Mouse (Mus musculus) thymus, adult 18-20 months (tissue): ENCODE measurements around the gene Dnah6.

Experiments used
- DNase-seq, 2 experiments: peaks; one replicate each; pipeline ENCODE4 v3.0.0; 2022; ENCODE audit warnings: mixed read lengths in 2 of 2

The Dnah6 gene

DNA sequence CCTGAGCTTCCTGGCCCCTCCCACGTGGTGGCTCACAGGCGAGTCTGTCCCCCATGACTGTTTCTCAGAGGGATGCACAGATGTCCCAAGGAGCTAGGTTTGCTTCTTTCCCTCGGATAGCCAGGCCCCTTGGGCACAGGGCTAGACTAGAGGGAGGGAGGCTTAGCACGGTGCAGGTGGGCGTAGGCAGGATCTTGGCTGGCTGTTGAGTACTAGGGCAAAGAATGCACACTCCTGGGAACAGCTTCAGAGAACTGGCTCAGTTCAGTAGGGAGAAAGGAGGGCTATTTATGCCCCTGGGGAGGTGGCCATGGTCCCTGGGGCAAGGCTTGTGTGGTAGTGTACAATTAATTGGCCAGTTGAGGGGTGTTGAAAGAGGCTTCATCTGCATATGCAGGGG, 88.7 kb downstream of the Dnah6 start:
- no peak for DNase-seq

- DNase-seq, result no peak
Observed at GRCm38 (mm10) chr6:73127594-73127993, 93.9 kb downstream of the Dnah6 start.

DNA sequence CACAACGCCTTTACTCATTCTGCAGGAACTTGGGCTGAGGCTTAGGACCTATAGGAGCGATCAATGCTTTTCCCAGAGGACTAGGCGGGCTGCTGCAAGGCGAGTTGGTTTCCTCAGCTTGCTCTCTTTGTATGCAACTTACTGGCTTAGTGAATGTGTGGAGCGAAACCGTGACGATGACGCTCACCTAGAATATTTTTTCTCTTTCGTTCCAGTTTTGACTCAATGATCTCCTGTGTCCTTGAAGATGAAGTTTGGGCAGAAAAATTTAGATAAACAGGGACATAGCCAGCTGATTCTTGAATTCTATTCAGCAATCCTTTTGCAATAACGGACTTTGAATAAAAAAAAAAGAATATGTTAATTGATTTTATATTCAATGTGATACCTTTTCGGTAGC, 101.1 kb downstream of the Dnah6 start:
- no peak for DNase-seq

DNA sequence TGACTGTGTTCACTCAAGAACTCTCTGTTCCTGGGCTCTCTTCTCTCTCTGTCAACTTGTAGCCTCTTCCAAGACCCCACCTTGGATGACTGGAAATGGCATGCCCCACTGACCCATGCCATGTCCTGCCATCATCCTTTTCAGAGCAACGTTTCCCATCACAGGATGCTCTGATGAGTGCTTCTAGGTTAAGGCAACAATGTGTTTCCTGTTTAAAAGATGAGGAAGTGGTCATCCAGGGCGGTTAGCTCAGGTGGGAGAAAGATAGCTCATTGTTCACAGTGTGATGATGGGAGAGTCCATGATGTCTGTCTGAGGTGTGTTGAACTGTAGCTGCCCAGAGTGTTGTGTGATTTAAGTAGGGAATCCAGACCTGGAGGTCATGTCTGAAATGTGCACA, 107.6 kb downstream of the Dnah6 start:
- no peak for DNase-seq

DNA sequence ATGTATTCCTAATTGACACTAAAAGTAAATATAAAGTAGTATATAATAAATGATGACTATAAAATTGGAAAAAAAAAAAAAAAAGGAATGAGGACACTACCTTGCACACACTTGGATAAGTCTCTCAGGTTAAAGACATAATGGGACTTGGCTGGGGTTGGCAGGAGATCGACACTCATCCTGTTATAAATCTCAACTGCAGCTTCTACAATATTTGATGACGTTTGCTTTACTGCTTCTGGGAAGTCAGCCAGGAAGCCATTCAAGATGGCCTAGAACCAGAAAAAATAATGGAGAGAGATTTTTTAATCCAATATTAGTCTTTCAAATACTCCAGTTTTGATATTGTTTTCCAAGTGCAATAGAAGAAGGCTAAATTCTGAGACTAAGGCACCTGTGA, 108.1 kb downstream of the Dnah6 start:
- no peak for DNase-seq

GRCm38 (mm10) chr6:73093133-73093532, 128.3 kb downstream of the Dnah6 start:
- DNase-seq, result no peak

DNA sequence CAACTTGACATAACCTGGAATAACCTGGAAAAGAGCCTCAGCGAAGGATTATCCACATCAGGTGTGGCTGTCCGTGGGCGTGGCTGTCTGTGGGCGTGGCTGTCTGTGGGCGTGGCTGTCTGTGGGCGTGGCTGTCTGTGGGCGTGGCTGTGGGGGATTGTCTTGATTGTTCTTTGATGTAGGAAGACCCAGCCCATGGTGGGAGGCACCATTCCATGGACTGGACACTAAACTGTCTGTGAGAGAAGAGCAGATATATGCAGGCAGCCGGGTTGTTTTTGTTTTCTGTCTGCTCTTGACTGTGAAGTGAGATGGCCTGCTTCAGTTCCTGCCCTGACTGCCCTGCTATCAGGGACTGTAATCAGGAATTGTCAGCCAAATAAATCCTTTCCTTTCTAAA, 130.6 kb downstream of the Dnah6 start:
- DNase-seq, result no peak

DNA sequence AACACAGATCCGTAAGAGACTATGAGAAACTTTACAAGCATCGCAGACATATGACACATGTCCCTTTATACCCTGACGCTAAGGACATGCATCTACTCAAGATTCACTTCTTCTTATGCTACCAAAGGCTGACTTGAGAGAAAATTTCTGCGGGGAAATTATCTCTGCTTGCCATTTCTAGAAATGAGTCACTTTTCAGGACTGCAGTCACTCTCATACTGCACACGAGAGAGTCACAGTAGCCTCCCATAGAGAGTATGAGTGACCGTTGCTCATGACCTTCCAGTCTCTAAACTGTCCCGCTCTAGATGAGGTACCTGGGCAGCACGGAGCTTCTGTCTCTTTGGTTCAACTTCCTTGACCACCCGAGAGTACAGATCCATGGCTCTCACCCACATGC, 138.9 kb downstream of the Dnah6 start:
- no peak for DNase-seq

DNA sequence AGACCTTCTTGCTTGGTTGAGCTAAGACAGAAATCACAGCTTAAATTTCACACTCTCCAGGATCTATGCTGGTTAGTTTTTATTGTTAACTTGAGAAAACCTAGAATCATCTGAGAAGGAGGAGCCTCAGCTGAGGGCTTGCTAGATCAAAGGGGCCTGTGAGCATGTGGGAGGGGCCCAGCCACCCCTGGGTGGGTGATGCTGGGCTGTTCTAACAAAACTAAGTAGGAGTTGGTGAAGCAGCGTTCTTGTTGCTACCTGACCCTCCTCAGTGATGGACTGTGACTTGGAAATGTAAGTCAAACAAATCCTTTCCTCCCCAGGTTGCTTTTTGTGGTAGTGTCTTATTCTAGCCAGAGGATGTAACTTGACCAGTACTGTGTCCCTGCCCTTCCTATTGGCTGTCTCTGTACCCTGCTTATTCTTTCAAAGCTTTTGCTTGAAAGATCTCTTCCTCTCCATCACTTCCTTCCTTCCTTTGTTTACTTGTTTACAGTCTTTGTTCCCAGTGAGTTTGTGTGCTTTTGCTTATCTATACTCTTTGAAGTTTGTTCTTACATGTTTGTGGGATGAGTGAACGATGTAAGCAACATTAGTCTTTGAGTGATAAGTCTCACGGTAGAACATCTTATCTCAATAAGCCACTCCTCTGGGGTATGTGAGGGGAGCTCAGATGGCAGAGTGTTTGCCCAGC, 149.2 kb downstream of the Dnah6 start:
- DNase-seq, result no peak

DNA sequence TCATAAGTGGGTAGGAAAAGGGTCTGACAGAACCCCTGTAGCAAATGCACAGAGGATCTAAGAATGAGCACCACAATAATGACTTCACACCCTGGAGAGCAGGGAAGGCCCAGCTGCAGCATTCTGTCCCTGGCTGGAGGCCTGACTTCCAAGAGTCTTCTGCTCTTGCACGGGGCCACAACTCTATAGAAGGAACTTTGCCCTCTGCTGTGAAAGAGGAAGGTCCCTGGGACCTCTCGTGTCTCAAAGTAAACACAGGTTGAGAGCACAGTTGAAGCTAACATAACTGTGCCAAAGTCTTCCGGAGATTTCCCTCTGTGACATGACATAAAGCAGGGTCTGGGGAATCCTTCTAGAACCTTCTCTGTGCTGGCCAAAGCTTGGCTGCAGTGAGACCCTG, 150.2 kb downstream of the Dnah6 start:
- no peak for DNase-seq

DNA sequence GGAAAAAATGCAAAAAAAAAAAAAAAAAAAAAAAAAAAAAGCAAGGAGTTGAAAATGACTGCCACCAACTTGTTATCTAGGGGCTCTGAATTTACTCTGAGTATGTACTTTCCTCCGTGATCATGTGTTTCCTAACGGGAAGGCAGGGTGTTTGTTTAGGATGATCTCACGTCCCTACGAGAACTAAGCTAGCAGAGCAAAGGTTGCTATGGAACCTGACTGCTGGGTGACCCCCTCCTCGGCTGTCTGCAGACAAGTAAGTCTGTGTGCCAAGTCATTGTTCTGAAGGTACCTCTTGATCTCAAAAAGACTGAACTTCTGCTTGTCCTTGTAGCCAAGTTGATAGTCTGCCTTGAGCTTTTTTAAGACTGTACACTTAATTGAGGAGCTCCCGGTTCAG, 150.8 kb downstream of the Dnah6 start:
- no peak for DNase-seq

DNA sequence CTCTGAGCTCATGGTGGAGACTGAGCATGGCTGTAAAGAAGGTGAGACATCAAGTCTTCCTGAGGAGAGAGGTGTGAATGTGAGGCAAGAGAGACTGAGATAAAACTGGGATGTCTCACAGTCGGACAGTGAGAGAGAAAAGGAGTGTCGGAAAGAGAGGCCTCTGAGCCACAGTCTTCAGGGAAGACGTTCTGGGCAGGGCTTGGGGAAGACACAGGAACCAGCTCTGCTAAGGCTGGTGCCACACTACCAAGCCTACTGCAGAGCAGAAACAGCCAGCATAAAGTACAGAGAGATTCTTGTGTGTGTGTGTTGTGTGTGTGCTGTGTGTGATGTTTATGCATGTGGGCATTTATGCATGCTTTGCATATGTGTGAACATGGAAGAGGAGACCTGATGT, 156.9 kb downstream of the Dnah6 start:
- DNase-seq, result no peak

- DNase-seq, result no peak
Observed at GRCm38 (mm10) chr6:73059596-73060121, 161.8 kb downstream of the Dnah6 start.

DNA sequence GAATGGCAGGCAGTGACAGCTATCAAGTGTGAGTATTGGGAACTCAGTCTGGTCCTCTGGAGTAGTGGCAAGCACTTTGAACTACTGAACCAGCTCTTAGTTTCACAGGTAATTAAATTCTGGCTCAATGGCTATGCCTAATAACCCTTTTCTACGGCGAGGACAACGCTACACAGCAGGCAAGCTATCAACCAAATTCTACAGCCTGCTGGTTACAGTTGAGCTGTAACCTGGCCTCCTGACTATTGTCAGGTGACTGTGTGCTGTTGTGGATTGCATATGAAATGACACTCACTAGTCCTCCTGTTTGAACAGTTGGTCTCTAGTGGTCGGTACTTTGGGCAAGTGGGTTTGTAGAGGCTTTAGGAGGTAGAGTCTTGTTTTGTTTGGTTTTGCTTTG, 162.3 kb downstream of the Dnah6 start:
- no peak for DNase-seq

- DNase-seq, result no peak
Observed at GRCm38 (mm10) chr6:73055347-73055746, 166.1 kb downstream of the Dnah6 start.

GRCm38 (mm10) chr6:73054807-73055206, 166.6 kb downstream of the Dnah6 start:
- DNase-seq, result no peak

- DNase-seq, result no peak
Observed at GRCm38 (mm10) chr6:73053526-73053925, 167.9 kb downstream of the Dnah6 start.

DNA sequence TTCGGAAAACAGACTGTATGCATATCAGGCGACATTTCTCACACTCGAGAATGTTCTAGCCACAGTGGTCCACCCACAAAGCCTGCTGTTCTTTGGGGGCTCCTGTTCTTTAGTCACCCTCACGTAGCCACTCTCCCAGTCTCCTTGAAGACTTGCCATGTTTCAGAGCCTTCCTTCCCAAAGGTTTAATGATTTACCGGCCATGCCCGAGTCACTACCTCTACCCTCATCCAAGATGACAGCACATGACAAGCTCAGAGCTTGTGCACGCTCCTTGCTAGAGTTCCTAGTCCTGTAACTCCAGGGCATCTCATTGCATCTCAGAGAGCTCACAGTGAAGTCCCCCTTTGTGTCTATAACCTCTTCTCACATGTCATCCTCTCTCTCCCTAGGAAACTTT, 174.2 kb downstream of the Dnah6 start:
- no peak for DNase-seq

DNA sequence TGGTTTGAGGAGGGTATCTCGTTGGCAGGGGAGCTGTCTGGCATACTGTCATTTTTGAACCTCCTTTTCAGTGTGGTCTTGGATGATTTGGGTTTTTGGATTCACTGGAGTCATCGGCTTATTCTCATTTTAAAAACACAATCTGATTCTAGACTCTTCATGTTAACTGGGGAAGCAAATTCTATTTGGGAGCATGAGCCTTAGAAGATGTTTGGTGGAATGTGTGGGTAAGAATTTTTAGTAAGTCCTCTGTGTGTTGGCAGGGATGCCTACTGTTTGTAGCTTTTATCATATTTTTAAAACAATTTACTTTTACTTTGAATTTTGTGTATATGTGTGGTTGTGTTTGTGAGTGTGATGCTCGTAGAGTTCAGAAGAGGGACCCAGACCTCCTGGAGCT, 175.5 kb downstream of the Dnah6 start:
- DNase-seq, result no peak

GRCm38 (mm10) chr6:73042278-73042677, 179.2 kb downstream of the Dnah6 start:
- no peak for DNase-seq

- DNase-seq, result no peak
Observed at GRCm38 (mm10) chr6:73038291-73038690, 183.2 kb downstream of the Dnah6 start.

- no peak for DNase-seq
Observed at GRCm38 (mm10) chr6:73028853-73029252, 192.6 kb downstream of the Dnah6 start.

GRCm38 (mm10) chr6:73027881-73028280, 193.6 kb downstream of the Dnah6 start:
- DNase-seq, result no peak

- DNase-seq, result no peak
Observed at GRCm38 (mm10) chr6:73026898-73027297, 194.6 kb downstream of the Dnah6 start.

DNA sequence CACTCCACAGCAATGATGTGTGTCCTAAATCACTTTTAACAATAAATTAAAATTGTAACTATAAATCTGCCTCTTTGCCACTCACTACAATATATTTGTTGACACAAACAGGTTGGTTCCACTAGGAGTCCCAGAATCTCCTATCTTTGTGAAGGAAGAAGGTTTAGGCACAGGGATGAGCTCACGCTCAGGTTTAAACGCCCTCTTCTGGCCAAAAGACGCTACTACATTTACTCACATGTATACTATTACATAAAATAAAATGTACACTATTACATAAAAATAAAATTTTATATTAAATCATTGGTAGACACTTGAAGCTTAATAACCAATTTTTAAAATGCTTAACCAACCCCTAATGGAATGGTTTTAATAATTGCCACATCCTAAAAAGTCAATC, 201.4 kb downstream of the Dnah6 start:
- DNase-seq, result no peak
